Comparison of ENCODE assay signal across 15 mouse cellular contexts in the genomic region with DNA sequence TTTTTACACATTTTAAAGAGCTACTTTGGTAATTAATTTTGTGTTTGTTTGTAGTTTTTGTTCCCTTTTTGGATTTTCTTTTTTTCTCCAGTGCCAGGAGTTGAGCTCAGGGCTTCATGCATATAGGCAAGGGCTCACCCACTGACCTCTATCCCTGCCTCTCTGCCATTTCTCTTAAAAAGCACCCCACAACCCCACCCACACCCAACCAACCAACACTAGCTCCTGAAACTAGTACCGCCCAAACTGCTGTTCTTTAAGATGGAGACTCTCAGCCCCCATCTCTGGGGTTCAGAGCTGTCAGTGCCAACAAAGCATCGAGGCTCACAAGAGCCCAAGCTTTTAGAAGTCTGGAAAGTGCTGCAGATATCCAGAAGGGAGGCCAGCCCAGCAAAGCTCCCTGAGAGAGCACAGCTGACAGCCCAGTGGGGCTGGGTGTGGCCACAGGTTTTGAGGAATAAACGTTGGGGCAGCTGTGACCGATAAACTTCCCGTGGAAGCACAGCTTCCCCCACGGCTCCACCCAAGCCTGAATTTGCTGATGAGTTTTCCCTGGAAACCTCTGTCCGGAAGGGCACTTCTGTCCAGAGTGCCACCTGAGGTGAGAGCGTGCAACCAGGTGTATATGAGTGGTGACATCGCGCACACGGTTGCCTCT. TPM values are rescaled to one million over a fixed set of nuclear protein-coding genes. Genes with fewer than 3 reads are reported as not detected.
DNase-seq lines count a peak whose midpoint lies in the region; ATAC-seq and TF ChIP-seq lines count a peak whose summit lies in the region.
"Had no signal": no experiment of that assay in that cellular context is flagged by ENCODE, and none has a peak within 500 bp of the region (broad histone marks: within the 10 kb centered on the region; RNA-seq: fewer than 3 reads in every experiment).

No protein-coding gene starts in this region.

- H3K9me3 ChIP-seq in heart, embryonic 13.5 days = no peaks in the 10 kb centered on the region
- no peaks in the 10 kb centered on the region for H3K9me3 ChIP-seq in intestine, postnatal 0 days (ENCODE audit: control insufficient read depth)
- no peaks in the 10 kb centered on the region for H3K9me3 ChIP-seq in lung, postnatal 0 days (ENCODE audit: low read length)
- H3K9me3 ChIP-seq in forebrain, embryonic 16.5 days (ENCODE audit: control insufficient read depth, low read length) = no peaks in the 10 kb centered on the region
- H3K9me3 ChIP-seq: embryonic facial prominence, embryonic 13.5 days; forebrain, embryonic 13.5 days; hindbrain, embryonic 13.5 days; midbrain, embryonic 12.5 days had no signal

- H3K27ac ChIP-seq in heart, embryonic 13.5 days (replicated peaks) = no peak overlapping the region
- H3K27ac ChIP-seq in intestine, postnatal 0 days (ENCODE audit: low read depth, low read length) = peak overlapping the region; percentile 84
- H3K27ac ChIP-seq in lung, postnatal 0 days (ENCODE audit: low read length) = no peak overlapping the region
- H3K27ac ChIP-seq in forebrain, embryonic 16.5 days (ENCODE audit: low read length) = no peak overlapping the region
- H3K27ac ChIP-seq: embryonic facial prominence, embryonic 13.5 days; forebrain, embryonic 13.5 days; hindbrain, embryonic 13.5 days; midbrain, embryonic 12.5 days had no signal

- no peaks in the 10 kb centered on the region for H3K36me3 ChIP-seq in heart, embryonic 13.5 days
- H3K36me3 ChIP-seq in intestine, postnatal 0 days (ENCODE audit: control insufficient read depth, insufficient read depth) = no peaks in the 10 kb centered on the region
- H3K36me3 ChIP-seq in lung, postnatal 0 days (ENCODE audit: insufficient read depth, low read length) = no peaks in the 10 kb centered on the region
- H3K36me3 ChIP-seq in forebrain, embryonic 16.5 days (ENCODE audit: control insufficient read depth, insufficient read depth) = no peaks in the 10 kb centered on the region
- H3K36me3 ChIP-seq: embryonic facial prominence, embryonic 13.5 days; hindbrain, embryonic 13.5 days; midbrain, embryonic 12.5 days had no signal

- no peak overlapping the region for H3K4me2 ChIP-seq in heart, embryonic 13.5 days
- H3K4me2 ChIP-seq in intestine, postnatal 0 days (replicated peaks; ENCODE audit: low read depth) = peak overlapping the region; percentile 24
- H3K4me2 ChIP-seq in lung, postnatal 0 days (replicated peaks; ENCODE audit: low read depth, low read length) = no peak overlapping the region
- no peak overlapping the region for H3K4me2 ChIP-seq in forebrain, embryonic 16.5 days (ENCODE audit: low read length)
- H3K4me2 ChIP-seq: embryonic facial prominence, embryonic 13.5 days; forebrain, embryonic 13.5 days; hindbrain, embryonic 13.5 days; midbrain, embryonic 12.5 days had no signal

- H3K9ac ChIP-seq in heart, embryonic 13.5 days = no peak overlapping the region
- no peak overlapping the region for H3K9ac ChIP-seq in intestine, postnatal 0 days (ENCODE audit: low read depth, low read length)
- H3K9ac ChIP-seq in lung, postnatal 0 days (replicated peaks; ENCODE audit: low read depth) = no peak overlapping the region
- no peak overlapping the region for H3K9ac ChIP-seq in forebrain, embryonic 16.5 days (replicated peaks; ENCODE audit: low read depth, low read length)
- H3K9ac ChIP-seq: embryonic facial prominence, embryonic 13.5 days; forebrain, embryonic 13.5 days; hindbrain, embryonic 13.5 days; midbrain, embryonic 12.5 days had no signal

- TF ChIP-seq CTCF in intestine, postnatal 0 days (IDR thresholded peaks at IDR 0.05; ENCODE audit: low read depth) = no peak
- no peak for TF ChIP-seq CTCF in lung, postnatal 0 days (IDR thresholded peaks at IDR 0.05)

- no peak for TF ChIP-seq EP300 in lung, postnatal 0 days (IDR thresholded peaks at IDR 0.05)

- WGBS in heart, embryonic 13.5 days = 66% methylated on average over 11 of the region's 11 CpGs
- WGBS in intestine, postnatal 0 days = 37% methylated on average over 11 of the region's 11 CpGs
- 68% methylated on average over 11 of the region's 11 CpGs for WGBS in lung, postnatal 0 days
- WGBS in forebrain, embryonic 16.5 days = 84% methylated on average over 11 of the region's 11 CpGs

- no peak for DNase-seq in heart, adult 9 months (ENCODE audit: low spot score in 2 of 2)
- DNase-seq in cerebellum, adult 9-11 months = no peak
- DNase-seq in lung, postnatal 0 days (ENCODE audit: low spot score) = no peak
- DNase-seq: cerebellum, adult 11 months had no signal

- 0 out of 2 replicates have a peak, but pooled peaks have one; percentile 31 for ATAC-seq in heart, embryonic 13.5 days (ENCODE audit: extremely low read depth, insufficient number of reproducible peaks, low FRiP score, low TSS enrichment)
- peak; percentile 15; the same call in 1 of the 2 replicates for ATAC-seq in common myeloid progenitor, adult 5-6 weeks (replicated peaks; ENCODE audit: low read depth, poor library complexity, severe bottlenecking)
- ATAC-seq in intestine, postnatal 0 days = no peak; the same call in 1 of the 2 replicates
- ATAC-seq in megakaryocyte, adult 5-6 weeks (ENCODE audit: poor library complexity, severe bottlenecking) = peak; percentile 40
- ATAC-seq in lung, postnatal 0 days = no peak
- no peak for ATAC-seq in forebrain, embryonic 16.5 days
- ATAC-seq: forebrain, embryonic 13.5 days; Patski had no signal

- no peaks in the 10 kb centered on the region for H3K27me3 ChIP-seq in heart, embryonic 13.5 days (replicated peaks)
- no peaks in the 10 kb centered on the region for H3K27me3 ChIP-seq in intestine, postnatal 0 days (replicated peaks; ENCODE audit: control insufficient read depth, insufficient read depth, low read length)
- H3K27me3 ChIP-seq in lung, postnatal 0 days (replicated peaks; ENCODE audit: insufficient read depth, low read length) = no peaks in the 10 kb centered on the region
- no peaks in the 10 kb centered on the region for H3K27me3 ChIP-seq in forebrain, embryonic 16.5 days (replicated peaks; ENCODE audit: control insufficient read depth, insufficient read depth, low read length)
- H3K27me3 ChIP-seq: CH12.LX; embryonic facial prominence, embryonic 13.5 days; forebrain, embryonic 13.5 days; hindbrain, embryonic 13.5 days; midbrain, embryonic 12.5 days had no signal

- peaks cover 18% of the 10 kb centered on the region for H3K4me1 ChIP-seq in heart, embryonic 13.5 days
- 0 out of 2 replicates have a peak, but pooled peaks cover 3% of the 10 kb centered on the region for H3K4me1 ChIP-seq in intestine, postnatal 0 days (replicated peaks; ENCODE audit: control insufficient read depth, insufficient read depth, low read length)
- H3K4me1 ChIP-seq in lung, postnatal 0 days (ENCODE audit: insufficient read depth, low read depth, low read length) = no peaks in the 10 kb centered on the region
- peaks cover 2% of the 10 kb centered on the region; the same call in 1 of the 2 replicates for H3K4me1 ChIP-seq in forebrain, embryonic 16.5 days (replicated peaks; ENCODE audit: control insufficient read depth, insufficient read depth, low read length)

- no peak overlapping the region for H3K4me3 ChIP-seq in heart, embryonic 13.5 days
- H3K4me3 ChIP-seq in intestine, postnatal 0 days (ENCODE audit: low read depth, low read length) = no peak overlapping the region
- H3K4me3 ChIP-seq in lung, postnatal 0 days (ENCODE audit: low read depth, low read length) = no peak overlapping the region
- H3K4me3 ChIP-seq in forebrain, embryonic 16.5 days (replicated peaks; ENCODE audit: low read length) = no peak overlapping the region
- H3K4me3 ChIP-seq: embryonic facial prominence, embryonic 13.5 days; forebrain, embryonic 13.5 days; hindbrain, embryonic 13.5 days; midbrain, embryonic 12.5 days had no signal

RNA-seq across cellular contexts. Expression of a gene that starts 58.8 kb away (rescaled TPM):
- polyA plus RNA-seq in heart, embryonic 13.5 days (2015; fragmentation: Nextera tagmentation; extraction: Ambion mirVana) = 3.6 and 4.5 TPM in 2 replicates
- total RNA-seq in common myeloid progenitor, adult 5-6 weeks (2017) = 185 and 209 TPM in 2 replicates
- polyA plus RNA-seq in intestine, postnatal 0 days (2015; fragmentation: Nextera tagmentation; extraction: Ambion mirVana) = 31.5 and 35.9 TPM in 2 replicates
- 143 and 152 TPM in 2 replicates for total RNA-seq in megakaryocyte, adult 5-6 weeks (2015)
- 223 and 240 TPM in 2 replicates for total RNA-seq in megakaryocyte, adult 5-6 weeks (2017)
- polyA plus RNA-seq in lung, postnatal 0 days (2015; fragmentation: Nextera tagmentation; extraction: Ambion mirVana) = 2.7 and 3.4 TPM in 2 replicates
- polyA plus RNA-seq in forebrain, embryonic 16.5 days (2015; fragmentation: Nextera tagmentation; extraction: Ambion mirVana) = 4.0 and 5.0 TPM in 2 replicates

Comparison
In these comparisons a context has a peak if more than half of its experiments do, and no peak if none do; other contexts are left out.
1. ATAC-seq: peak in heart, embryonic 13.5 days (single experiment), common myeloid progenitor, adult 5-6 weeks (single experiment) and megakaryocyte, adult 5-6 weeks (single experiment); none in intestine, postnatal 0 days (single experiment), lung, postnatal 0 days (single experiment) and forebrain, embryonic 16.5 days (single experiment).